Mouse (Mus musculus): ENCODE measurements around the gene Ddah1. TPM values are rescaled to one million over a fixed set of nuclear protein-coding genes. Genes with fewer than 3 reads are reported as not detected.
"Not testable (repeated sequence)": the region's sequence is repeated elsewhere in the genome, so short reads cannot be mapped to it uniquely, and the experiment has no call there.

Ddah1 gene
- polyA plus RNA-seq, 1 experiment from 2014 or later: 28.9 TPM

DNA sequence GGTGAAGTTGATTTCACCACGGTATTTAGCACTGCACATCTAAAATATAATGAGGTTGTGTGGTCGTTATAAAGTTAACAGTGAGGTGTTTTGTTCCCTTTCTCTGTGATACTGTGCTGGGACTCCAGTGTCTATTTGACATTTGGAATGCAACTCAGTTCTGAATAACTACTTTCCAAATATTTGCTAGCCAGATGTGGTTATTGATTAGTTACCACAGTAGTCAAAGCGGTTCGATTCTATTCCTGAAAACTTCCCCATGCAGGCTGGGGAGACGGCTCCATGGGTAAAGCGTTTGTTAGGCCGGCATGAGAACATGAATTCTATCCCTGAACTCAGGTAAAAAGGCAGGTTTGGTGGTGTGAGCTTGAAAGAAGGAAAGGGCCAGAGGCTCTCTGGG is 154.0 kb downstream of the Ddah1 start:
- Histone ChIP-seq H3K9me3 (ENCODE audit: control insufficient read depth, low read length) (no peaks in the 10 kb centered on the region), H3K4me1 (ENCODE audit: control insufficient read depth in 2 of 2, insufficient read depth in 2 of 2, low read length in 2 of 2) (peaks cover 0 to 6% of the 10 kb centered on the region in 2 experiments; a peak in 1 of 4 replicates), H3K27me3 (ENCODE audit: control insufficient read depth, insufficient read depth, low read length) (no peaks in the 10 kb centered on the region), H3K27ac (replicated peaks in 1 of 2; ENCODE audit: control insufficient read depth in 1 of 2, insufficient read depth in 1 of 2, low read depth in 2 of 2, low read length in 2 of 2) (no peak overlapping the region), H3K4me3 (ENCODE audit: control insufficient read depth in 1 of 2, insufficient read depth in 1 of 2, low read depth in 1 of 2, low read length in 2 of 2) (no peak overlapping the region), H3K4me2 (ENCODE audit: low read length) (no peak overlapping the region), H3K9ac (ENCODE audit: low read length) (no peak overlapping the region), H3K36me3 (ENCODE audit: control insufficient read depth, insufficient read depth, low read length) (no peaks in the 10 kb centered on the region)
- 90% methylated on average over 7 of the region's 7 CpGs for WGBS
- ATAC-seq (ENCODE audit: insufficient number of reproducible peaks, insufficient read depth, low FRiP score, low read depth): no peak

DNA sequence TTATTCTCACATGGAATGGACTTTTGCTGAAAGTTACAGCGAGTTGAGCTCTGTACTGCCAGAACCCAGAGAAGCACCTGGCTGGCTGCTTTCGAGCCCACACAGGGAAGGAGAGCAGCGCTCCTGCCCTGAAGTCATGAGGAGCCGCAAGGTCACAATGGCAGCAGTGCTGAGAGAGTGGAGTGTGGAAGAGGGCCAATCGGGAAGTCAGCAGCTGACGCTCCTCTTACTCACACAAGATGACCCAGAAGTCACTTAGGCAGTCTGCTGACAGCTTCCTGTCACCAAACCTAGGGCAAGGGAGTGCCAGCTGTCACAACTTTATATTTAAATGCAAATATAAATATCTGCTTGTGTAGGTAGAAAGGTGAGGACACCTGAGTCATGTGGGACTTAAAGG is 154.8 kb downstream of the Ddah1 start:
- ATAC-seq (ENCODE audit: insufficient number of reproducible peaks, insufficient read depth, low FRiP score, low read depth): no peak
- 55% methylated on average over 6 of the region's 6 CpGs for WGBS
- no peaks in the 10 kb centered on the region for H3K27me3 ChIP-seq (ENCODE audit: control insufficient read depth, insufficient read depth, low read length)
- no peak overlapping the region for H3K4me2 ChIP-seq (ENCODE audit: low read length)
- H3K4me3 ChIP-seq (ENCODE audit: control insufficient read depth in 1 of 2, insufficient read depth in 1 of 2, low read depth in 1 of 2, low read length in 2 of 2): no peak overlapping the region
- H3K27ac ChIP-seq (replicated peaks in 1 of 2; ENCODE audit: control insufficient read depth in 1 of 2, insufficient read depth in 1 of 2, low read depth in 2 of 2, low read length in 2 of 2): no peak overlapping the region
- H3K9ac ChIP-seq (ENCODE audit: low read length): no peak overlapping the region
- H3K9me3 ChIP-seq (ENCODE audit: control insufficient read depth, low read length): peaks cover under 1% of the 10 kb centered on the region; the same call in 1 of the 2 replicates
- peaks cover 0 to 6% of the 10 kb centered on the region in 2 experiments; a peak in 1 of 4 replicates for H3K4me1 ChIP-seq (ENCODE audit: control insufficient read depth in 2 of 2, insufficient read depth in 2 of 2, low read length in 2 of 2)
- no peaks in the 10 kb centered on the region for H3K36me3 ChIP-seq (ENCODE audit: control insufficient read depth, insufficient read depth, low read length)

GRCm38 (mm10) chr3:145913942-145914341 is 155.5 kb downstream of the Ddah1 start:
- not testable (repeated sequence) for H3K9ac ChIP-seq (ENCODE audit: low read length); H3K36me3 ChIP-seq (ENCODE audit: control insufficient read depth, insufficient read depth, low read length); H3K27ac ChIP-seq (replicated peaks in 1 of 2; ENCODE audit: control insufficient read depth in 1 of 2, insufficient read depth in 1 of 2, low read depth in 2 of 2, low read length in 2 of 2); H3K27me3 ChIP-seq (ENCODE audit: control insufficient read depth, insufficient read depth, low read length); ATAC-seq (ENCODE audit: insufficient number of reproducible peaks, insufficient read depth, low FRiP score, low read depth); H3K4me2 ChIP-seq (ENCODE audit: low read length); H3K4me3 ChIP-seq (ENCODE audit: control insufficient read depth in 1 of 2, insufficient read depth in 1 of 2, low read depth in 1 of 2, low read length in 2 of 2); H3K9me3 ChIP-seq (ENCODE audit: control insufficient read depth, low read length); H3K4me1 ChIP-seq (ENCODE audit: control insufficient read depth in 2 of 2, insufficient read depth in 2 of 2, low read length in 2 of 2)
- 73% methylated on average over 7 of the region's 7 CpGs for WGBS

GRCm38 (mm10) chr3:145916374-145916773 is 157.9 kb downstream of the Ddah1 start:
- no peak for ATAC-seq (ENCODE audit: insufficient number of reproducible peaks, insufficient read depth, low FRiP score, low read depth)
- Histone ChIP-seq H3K4me2 (ENCODE audit: low read length) (no peak overlapping the region), H3K36me3 (ENCODE audit: control insufficient read depth, insufficient read depth, low read length) (no peaks in the 10 kb centered on the region), H3K27ac (replicated peaks in 1 of 2; ENCODE audit: control insufficient read depth in 1 of 2, insufficient read depth in 1 of 2, low read depth in 2 of 2, low read length in 2 of 2) (no peak overlapping the region), H3K4me3 (ENCODE audit: control insufficient read depth in 1 of 2, insufficient read depth in 1 of 2, low read depth in 1 of 2, low read length in 2 of 2) (no peak overlapping the region), H3K9me3 (ENCODE audit: control insufficient read depth, low read length) (peaks cover 6% of the 10 kb centered on the region; the same call in 1 of the 2 replicates), H3K27me3 (ENCODE audit: control insufficient read depth, insufficient read depth, low read length) (no peaks in the 10 kb centered on the region), H3K4me1 (ENCODE audit: control insufficient read depth in 2 of 2, insufficient read depth in 2 of 2, low read length in 2 of 2) (peaks cover 0 to 3% of the 10 kb centered on the region in 2 experiments; a peak in 1 of 4 replicates), H3K9ac (ENCODE audit: low read length) (no peak overlapping the region)
- WGBS: 84% methylated on average over 5 of the region's 5 CpGs

GRCm38 (mm10) chr3:145916826-145917225 is 158.4 kb downstream of the Ddah1 start:
- H3K9me3 ChIP-seq (ENCODE audit: control insufficient read depth, low read length): peaks cover 6% of the 10 kb centered on the region; the same call in 1 of the 2 replicates
- no peaks in the 10 kb centered on the region for H3K27me3 ChIP-seq (ENCODE audit: control insufficient read depth, insufficient read depth, low read length)
- H3K4me1 ChIP-seq (ENCODE audit: control insufficient read depth in 2 of 2, insufficient read depth in 2 of 2, low read length in 2 of 2): peaks cover 0 to 3% of the 10 kb centered on the region in 2 experiments; a peak in 1 of 4 replicates
- no peak overlapping the region for H3K4me2 ChIP-seq (ENCODE audit: low read length)
- H3K9ac ChIP-seq (ENCODE audit: low read length): no peak overlapping the region
- 48% methylated on average over 4 of the region's 4 CpGs for WGBS
- no peak for ATAC-seq (ENCODE audit: insufficient number of reproducible peaks, insufficient read depth, low FRiP score, low read depth)
- H3K27ac ChIP-seq (replicated peaks in 1 of 2; ENCODE audit: control insufficient read depth in 1 of 2, insufficient read depth in 1 of 2, low read depth in 2 of 2, low read length in 2 of 2): 0 out of 4 replicates have a peak overlapping the region, but pooled peaks of 1 of the 2 experiments have one; percentile 5
- H3K4me3 ChIP-seq (ENCODE audit: control insufficient read depth in 1 of 2, insufficient read depth in 1 of 2, low read depth in 1 of 2, low read length in 2 of 2): no peak overlapping the region
- H3K36me3 ChIP-seq (ENCODE audit: control insufficient read depth, insufficient read depth, low read length): no peaks in the 10 kb centered on the region

DNA sequence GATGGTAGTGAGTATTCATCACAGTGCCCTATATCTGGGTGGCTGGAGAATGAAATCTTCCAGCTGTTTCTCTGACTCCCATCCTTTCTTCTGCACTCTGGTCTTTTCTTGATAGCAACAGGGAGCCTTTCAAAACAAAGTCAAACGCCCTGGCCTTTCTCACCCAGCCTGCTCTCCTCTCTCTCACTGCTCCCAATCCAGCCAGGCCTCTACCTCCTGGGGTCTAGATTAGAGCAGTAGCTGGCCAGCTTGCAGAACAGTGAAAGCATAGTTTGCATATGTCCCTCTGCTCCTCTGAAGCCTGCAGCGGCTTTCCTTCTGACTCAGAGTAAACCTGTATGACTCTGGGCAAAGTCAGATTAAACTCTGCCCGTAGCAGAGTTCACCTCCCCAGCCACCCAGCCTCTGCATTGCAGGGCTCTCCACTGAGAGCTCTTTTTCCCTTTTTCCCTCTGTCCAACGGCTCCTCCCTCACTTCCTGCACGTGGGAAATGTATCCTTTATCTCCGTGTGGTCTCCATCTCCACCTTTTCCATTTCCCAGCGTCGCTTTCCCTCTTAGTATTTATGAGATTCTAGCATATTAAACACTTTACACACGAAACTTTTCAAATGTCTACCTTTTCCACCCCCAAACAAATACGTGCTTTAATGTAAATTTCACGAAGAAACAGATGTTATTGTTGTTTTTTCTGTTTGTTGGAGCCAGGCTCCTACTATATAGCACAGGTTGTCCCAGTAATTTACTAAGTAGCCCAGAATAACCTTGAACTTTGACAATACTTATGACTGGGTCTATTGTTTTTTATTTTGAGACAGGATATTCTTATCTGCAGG is 163.8 kb downstream of the Ddah1 start, which contains the start of gene Bcl10:
TSS of gene Bcl10 (plus strand) at position 786 of the 836 bp plus-strand sequence.
- ATAC-seq (ENCODE audit: insufficient number of reproducible peaks, insufficient read depth, low FRiP score, low read depth): no peak
- Histone ChIP-seq H3K36me3 (ENCODE audit: control insufficient read depth, insufficient read depth, low read length) (no peaks in the 10 kb centered on the region), H3K27ac (replicated peaks in 1 of 2; ENCODE audit: control insufficient read depth in 1 of 2, insufficient read depth in 1 of 2, low read depth in 2 of 2, low read length in 2 of 2) (peak within 1 kb of the TSS; percentile 71 to 82), H3K4me1 (ENCODE audit: control insufficient read depth in 2 of 2, insufficient read depth in 2 of 2, low read length in 2 of 2) (peaks cover 3 to 13% of the 10 kb centered on the region in 2 experiments; a peak in 3 of 4 replicates), H3K4me3 (ENCODE audit: control insufficient read depth in 1 of 2, insufficient read depth in 1 of 2, low read depth in 1 of 2, low read length in 2 of 2) (peak within 1 kb of the TSS; percentile 36 to 77; a peak in 3 of 4 replicates), H3K27me3 (ENCODE audit: control insufficient read depth, insufficient read depth, low read length) (no peaks in the 10 kb centered on the region), H3K4me2 (ENCODE audit: low read length) (peak within 1 kb of the TSS; percentile 70), H3K9ac (ENCODE audit: low read length) (peak within 1 kb of the TSS; percentile 68), H3K9me3 (ENCODE audit: control insufficient read depth, low read length) (peaks cover 6% of the 10 kb centered on the region; the same call in 1 of the 2 replicates)
- 23% methylated on average over 11 of the region's 11 CpGs for WGBS

GRCm38 (mm10) chr3:145922971-145923370 is 164.5 kb downstream of the Ddah1 start:
- peaks cover 6% of the 10 kb centered on the region; the same call in 1 of the 2 replicates for H3K9me3 ChIP-seq (ENCODE audit: control insufficient read depth, low read length)
- no peaks in the 10 kb centered on the region for H3K27me3 ChIP-seq (ENCODE audit: control insufficient read depth, insufficient read depth, low read length)
- H3K4me3 ChIP-seq (ENCODE audit: control insufficient read depth in 1 of 2, insufficient read depth in 1 of 2, low read depth in 1 of 2, low read length in 2 of 2): no peak overlapping the region
- no peak overlapping the region for H3K9ac ChIP-seq (ENCODE audit: low read length)
- ATAC-seq (ENCODE audit: insufficient number of reproducible peaks, insufficient read depth, low FRiP score, low read depth): no peak
- no peak overlapping the region for H3K4me2 ChIP-seq (ENCODE audit: low read length)
- H3K36me3 ChIP-seq (ENCODE audit: control insufficient read depth, insufficient read depth, low read length): peaks cover 4% of the 10 kb centered on the region
- 62% methylated on average over 3 of the region's 3 CpGs for WGBS
- H3K27ac ChIP-seq (replicated peaks in 1 of 2; ENCODE audit: control insufficient read depth in 1 of 2, insufficient read depth in 1 of 2, low read depth in 2 of 2, low read length in 2 of 2): no peak overlapping the region
- H3K4me1 ChIP-seq (ENCODE audit: control insufficient read depth in 2 of 2, insufficient read depth in 2 of 2, low read length in 2 of 2): peaks cover 3 to 13% of the 10 kb centered on the region in 2 experiments; a peak in 3 of 4 replicates

Measured in heart, embryonic 14.5 days (tissue).